Mouse (Mus musculus) liver, embryonic 14.5 days (tissue): Measurements from ENCODE around the gene Spata7.

Experiments
- CTCF ChIP-seq: IDR thresholded peaks from 2 replicates; pipeline ENCODE4 v1.5.1; 2016; ENCODE audit warnings: antibody characterized with exemption, low read depth, control low read depth
- EP300 ChIP-seq: IDR thresholded peaks from 2 replicates; pipeline ENCODE4 v1.6.1; 2016; ENCODE audit warnings: antibody characterized with exemption, low read depth

GRCm38 (mm10) chr12:98714757-98715156 lies 86.8 kb downstream of the Spata7 start:
- TF ChIP-seq CTCF (no peak), EP300 (no peak)
